Mouse (Mus musculus): ENCODE data around the gene Unk.

DNA sequence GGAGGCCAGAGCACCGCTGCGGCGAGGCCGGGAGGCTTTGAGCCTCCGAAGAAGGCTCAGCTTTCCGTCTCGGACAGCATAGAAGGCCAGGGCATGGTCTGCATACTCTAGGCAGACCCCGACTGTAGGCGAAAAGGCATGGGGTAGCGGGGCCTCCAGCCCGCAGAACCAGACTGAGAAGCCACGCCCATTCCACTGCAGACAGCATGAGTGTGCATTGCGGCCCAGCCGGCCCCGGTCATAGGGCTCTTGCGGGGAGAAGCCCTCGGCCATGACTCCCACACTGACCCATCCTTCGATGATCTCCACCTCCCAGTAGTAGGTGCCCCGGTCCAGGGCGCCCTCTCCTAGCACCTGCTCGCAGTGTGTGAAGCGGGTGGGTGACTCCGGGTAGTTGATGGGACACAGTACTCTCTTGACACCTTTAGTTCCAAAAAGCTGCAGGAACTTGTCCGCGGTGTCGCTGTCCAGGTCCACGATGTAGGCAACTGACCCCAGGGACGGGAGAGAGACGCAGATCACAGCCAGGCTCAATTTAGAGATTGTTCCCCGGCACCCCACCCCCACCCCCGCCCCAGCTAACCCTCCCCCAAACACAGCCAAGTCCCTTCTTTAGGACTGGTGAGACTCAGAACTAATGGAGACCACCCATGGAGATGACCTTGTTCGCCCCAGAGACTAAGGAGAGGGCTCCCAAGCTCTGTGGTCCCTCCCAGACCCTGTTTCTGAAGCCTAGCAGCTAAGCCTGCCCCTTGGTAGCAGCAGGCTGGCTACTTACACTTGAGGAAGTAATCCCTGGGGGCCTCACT, 76.2 kb downstream of the Unk start:
- TF ChIP-seq CTCF (conservative IDR thresholded peaks at IDR 0.05; ENCODE audit: low read length) (no peak), POU5F1 (IDR thresholded peaks at IDR 0.05; ENCODE audit: borderline replicate concordance, low read length) (no peak), NANOG (IDR thresholded peaks at IDR 0.05; ENCODE audit: borderline replicate concordance, low read length) (no peak)

Data from E14TG2a.4 (cell line).